Mouse (Mus musculus) regulatory T cell (primary cell): ENCODE results near the gene Ap3b1.
"Not testable (repeated sequence)": the region's sequence is repeated elsewhere in the genome, so short reads cannot be mapped to it uniquely, and the experiment has no call there.

Source experiments
- in situ Hi-C: fragments of 300-600 bp; cut with MboI, MseI; formaldehyde crosslinking; loops from one replicate; pipeline ENCODE4 v1.15.1; 2025; ENCODE audit warnings: high pct_unique_total_duplicates

Ap3b1 gene

DNA sequence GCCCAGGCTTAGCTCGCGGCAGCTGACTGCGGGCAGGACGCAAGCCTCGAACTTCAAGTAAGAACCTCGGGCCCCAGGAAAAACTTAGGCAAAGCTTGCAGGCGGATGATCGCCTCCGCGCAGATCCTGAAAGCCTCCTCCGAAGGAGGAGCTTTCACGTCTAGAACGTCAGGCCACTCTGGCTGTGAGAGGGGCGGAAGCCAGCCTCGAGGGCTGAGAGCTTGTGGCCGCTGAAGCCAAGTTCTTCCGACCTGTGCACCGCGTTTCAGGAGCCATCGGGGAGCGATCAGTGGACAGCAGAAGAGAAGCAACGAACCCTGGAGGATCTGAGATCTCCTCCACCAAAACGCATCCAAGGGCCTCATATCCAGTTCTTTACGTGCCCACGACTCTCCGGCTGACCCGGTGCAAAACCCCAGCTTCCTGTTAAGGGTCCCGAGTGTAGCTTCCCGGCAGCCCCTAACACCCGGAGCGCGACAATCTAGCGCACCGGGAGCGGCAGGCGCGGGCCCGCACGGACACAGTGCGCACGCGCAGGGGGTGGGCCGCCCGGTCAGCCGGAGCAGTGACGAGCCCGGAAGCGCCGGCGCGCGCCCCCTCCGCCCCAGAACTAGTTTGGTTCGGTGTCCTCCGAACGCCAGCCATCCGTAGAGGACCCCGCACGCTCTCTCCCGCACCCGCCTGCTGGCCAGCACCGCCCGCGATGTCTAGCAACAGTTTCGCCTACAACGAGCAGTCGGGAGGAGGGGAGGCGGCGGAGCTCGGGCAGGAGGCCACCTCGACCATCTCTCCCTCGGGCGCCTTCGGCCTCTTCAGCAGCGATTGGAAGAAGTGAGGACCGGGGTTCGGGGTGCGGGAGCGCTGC lies at the start of gene Ap3b1:
TSS of gene Ap3b1 (plus strand) at position 560 of the 865 bp plus-strand sequence.
- in situ Hi-C loops: no loop called here

DNA sequence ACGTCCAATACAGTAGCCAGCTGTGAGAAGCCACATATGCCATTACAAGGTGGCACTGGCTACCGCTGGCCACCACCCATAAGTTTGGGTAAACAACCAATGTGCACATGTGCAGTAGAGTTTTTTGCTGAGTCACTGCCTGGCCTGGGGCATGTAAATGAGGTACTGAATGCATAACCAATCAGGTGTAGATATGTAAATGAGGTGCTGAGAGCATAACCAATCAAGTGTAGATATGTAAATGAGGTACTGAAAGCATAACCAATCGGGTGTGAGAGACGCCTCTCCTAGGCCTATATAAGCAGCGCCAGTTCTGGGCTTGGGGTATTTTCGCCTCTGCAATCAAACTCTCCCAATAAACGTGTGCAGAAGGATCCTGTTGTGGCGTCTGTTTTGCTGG lies 45.9 kb upstream of the Ap3b1 start:
- in situ Hi-C loops: not testable (repeated sequence)

- in situ Hi-C loops: no loop called here
Observed at GRCm38 (mm10) chr13:94316975-94317511, 41.7 kb upstream of the Ap3b1 start.

- in situ Hi-C loops: no loop called here
Observed at GRCm38 (mm10) chr13:94321094-94321792, 37.5 kb upstream of the Ap3b1 start.

- in situ Hi-C loops: no loop called here
Observed at GRCm38 (mm10) chr13:94322475-94322874, 36.3 kb upstream of the Ap3b1 start.

- in situ Hi-C loops: no loop called here
Observed at GRCm38 (mm10) chr13:94328063-94328462, 30.7 kb upstream of the Ap3b1 start.

GRCm38 (mm10) chr13:94329005-94329404 lies 29.8 kb upstream of the Ap3b1 start:
- in situ Hi-C loops: not testable (repeated sequence)

DNA sequence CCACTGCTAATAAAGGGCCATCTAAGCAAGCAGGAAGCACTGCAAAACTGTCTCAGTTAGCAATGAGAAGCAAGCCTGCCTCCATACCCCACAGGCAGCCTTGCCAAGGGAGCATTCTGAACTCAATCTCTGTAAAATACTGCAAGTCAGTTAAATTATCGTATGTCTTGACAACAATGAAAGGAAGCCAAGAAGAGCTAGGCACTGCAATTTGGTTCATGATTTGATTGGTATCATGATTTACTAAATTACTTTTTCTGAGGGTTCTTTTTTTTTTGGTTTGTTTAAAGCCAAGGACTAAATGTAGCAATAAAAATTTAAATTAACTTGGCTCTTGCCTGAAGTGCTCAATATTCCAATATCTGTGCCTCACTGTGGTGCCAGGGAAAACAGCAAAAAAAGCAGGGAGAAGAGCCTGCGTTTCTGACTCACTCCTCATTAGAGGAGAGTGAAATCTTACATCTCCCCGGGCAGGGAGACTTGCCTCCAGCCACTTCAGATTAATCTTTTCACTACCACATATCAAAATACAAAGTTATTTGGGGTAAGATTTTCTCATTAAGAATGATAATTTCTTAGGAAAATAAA lies 28.3 kb upstream of the Ap3b1 start:
- in situ Hi-C loops: no loop called here

DNA sequence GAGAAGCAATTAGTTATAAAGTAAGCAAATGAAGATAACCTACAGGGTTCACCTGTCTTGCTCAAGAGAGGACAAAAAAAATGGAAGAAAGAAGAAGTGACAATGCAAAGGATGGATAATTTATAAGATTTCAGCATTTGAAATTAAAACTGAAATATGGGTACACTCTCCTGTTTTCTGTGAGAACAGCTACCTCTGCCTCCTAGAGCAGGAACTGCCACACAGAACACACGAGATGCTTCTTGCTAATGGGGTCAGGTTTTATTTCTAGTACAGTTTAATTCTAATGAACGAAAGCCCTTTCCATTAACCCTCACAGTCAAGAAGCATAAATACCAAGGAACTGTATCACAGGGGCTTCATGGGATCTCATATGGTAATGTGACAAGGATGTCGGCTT lies 20.4 kb upstream of the Ap3b1 start:
- in situ Hi-C loops: no loop called here

GRCm38 (mm10) chr13:94343192-94343591 lies 15.6 kb upstream of the Ap3b1 start:
- in situ Hi-C loops: no loop called here

DNA sequence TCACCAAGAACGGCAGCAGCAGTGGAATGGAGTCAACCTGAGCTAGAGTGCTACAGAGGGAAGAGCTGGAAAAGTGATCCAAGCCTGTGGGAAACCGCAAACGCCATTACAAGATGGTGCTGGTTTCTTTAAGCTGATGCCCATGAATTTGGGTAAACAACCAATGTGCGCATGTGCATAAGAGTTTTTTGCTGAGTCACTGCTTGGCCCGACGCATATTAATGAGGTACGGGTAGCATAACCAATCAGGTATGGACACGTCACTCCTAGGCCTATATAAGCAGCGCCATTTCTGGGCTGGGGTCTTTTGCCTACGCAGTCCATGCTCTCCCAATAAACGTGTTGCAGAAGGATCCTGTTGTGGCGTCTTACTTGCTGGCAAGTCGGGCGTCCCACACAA lies 14.2 kb upstream of the Ap3b1 start:
- in situ Hi-C loops: not testable (repeated sequence)

DNA sequence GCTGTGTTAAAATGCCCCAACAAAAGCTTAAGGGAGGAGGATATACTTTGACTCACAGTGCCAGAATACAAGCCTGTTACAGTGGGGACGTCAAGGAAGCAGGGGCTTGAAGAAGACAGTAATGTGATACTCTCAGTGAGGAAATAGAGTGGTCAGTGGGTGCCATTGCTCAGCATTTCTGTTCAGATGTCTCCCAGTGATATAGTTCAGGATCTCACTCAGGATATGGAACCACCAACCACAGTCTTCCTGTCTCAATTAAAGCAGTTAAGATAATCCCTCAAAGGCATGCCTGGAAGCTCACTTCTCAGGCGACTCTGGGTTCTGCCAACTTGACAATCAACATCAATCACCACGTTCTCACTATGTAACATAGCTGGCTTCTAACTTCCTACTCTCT lies 4.2 kb upstream of the Ap3b1 start:
- in situ Hi-C loops: no loop called here

DNA sequence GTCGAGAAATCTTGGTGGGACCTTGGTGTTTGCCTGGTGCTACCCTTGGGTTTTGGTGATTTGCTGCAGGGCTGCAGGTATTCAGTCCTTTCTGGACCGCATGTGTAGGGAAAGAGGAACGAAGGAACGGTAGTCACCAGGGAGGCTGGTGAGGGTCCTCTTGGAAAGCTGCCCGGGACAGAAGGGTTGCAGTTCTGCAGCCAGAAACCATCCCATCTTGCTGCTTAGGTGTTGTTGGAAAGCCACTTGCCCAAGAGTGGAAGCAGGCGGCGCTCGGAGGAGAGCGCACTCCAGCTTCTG lies 709 bp upstream of the Ap3b1 start:
- in situ Hi-C loops: no loop called here

DNA sequence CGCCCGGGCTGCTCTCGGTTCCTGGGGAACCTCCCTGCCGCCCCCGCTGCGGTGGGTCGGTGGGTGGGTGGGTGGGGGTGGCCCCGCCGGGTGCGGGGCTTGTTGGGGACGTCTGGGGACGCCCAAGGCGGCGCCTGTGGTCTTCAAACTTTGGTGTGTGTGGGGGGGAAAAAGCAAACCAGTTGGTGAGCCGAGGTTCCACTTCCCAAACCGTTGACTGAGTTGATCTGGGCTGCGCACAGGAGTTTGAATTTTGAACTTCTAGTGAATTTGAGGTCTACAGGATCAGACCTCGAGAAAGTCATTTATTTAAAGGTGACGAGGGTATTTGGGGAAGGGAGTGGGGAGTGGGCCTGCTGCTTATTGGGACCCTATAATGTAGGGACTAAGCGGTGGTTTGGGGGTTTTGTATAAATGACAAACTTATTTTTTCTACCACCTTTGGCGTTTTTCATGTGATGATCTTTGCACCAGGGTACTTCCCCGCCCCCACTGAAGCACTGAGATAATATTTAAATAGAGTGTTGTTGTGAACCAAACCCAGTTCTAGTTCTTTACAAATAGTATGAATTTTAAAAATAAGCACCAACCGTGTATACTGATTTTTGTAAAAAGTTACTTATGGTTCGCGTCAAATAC lies 641 bp downstream of the Ap3b1 start:
- in situ Hi-C loops: no loop called here

DNA sequence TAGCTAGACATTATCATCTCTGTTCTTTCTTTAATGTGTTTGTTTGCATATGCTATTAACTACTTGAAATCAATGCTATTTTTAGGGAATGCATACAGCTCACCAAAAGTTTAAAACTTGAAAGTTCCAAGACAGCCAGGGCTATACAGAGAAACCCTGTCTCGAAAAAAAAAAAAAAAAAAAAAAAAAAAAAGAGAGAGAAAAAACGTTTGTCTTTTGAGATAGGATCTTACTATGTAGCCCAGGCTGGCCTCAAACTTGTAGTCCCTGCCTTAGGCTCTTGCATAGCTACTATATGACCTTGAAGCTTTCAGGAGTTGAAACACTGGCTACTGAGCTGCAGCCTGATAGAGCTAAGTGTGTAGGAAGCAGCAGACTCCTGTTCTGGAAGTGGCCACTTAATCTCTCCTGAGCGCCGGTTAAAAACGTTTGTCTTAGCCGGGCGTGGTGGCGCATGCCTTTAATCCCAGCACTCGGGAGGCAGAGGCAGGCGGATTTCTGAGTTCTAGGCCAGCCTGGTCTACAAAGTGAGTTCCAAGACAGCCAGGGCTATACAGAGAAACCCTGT lies 2.3 kb downstream of the Ap3b1 start:
- in situ Hi-C loops: not testable (repeated sequence)

DNA sequence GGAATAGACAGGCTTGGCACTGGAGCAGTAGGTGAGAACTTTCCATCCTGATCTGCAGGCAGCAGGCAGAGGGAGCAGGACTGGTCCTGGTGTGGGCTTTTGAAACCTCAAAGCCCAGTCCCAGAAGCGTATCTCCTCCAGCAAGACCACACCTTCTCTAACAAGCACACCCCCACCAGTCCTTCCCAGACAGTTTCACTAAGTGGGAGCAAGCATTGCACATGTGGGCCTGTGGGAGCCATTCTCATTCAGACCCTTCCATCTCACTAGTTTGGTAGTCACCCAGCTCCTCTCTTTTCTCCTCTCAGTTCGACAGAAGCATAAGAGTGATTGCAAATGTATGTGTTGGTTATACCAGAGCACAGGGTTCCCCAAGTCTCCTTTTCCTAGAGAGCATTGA lies 5.6 kb downstream of the Ap3b1 start:
- in situ Hi-C loops: no loop called here

DNA sequence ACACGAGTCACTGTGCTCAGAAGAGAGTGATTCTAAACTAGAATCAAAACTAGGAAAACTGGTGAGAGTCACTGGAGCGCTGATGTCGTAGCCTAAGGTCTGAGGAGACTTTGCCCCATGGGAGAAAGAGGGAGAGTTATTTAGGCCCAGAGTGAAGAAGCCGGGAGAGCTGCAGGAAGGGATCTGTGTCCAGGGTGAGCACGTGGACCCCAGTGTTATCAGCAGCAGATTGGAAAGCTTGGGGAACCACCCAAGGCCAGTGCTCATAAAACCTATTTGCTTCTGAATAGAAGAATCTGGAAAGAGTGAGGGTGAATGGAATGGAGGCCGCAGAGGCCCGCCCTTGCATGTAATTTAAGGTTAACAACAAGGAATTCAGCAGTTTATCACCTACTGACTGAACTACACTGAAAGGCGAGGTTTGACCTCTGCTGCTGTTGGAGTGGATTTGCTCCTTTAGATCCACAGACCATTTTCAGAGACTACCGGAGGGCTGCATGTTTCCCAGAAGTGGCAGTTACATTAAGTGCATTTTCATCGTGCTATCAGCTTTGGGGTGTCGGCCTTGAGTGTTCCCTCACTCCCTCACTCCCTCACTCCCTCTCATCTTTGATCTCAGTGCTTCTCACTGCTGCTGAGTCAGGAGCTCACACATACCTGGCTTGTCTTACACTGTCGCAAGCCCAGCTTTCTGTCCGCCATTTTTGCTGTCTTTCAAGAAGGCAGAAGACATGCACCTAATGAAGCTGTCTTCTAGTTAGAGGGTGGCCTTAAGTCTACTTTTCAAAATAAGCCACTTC lies 6.5 kb downstream of the Ap3b1 start:
- in situ Hi-C loops: no loop called here

GRCm38 (mm10) chr13:94367869-94368268 lies 9.1 kb downstream of the Ap3b1 start:
- in situ Hi-C loops: no loop called here

DNA sequence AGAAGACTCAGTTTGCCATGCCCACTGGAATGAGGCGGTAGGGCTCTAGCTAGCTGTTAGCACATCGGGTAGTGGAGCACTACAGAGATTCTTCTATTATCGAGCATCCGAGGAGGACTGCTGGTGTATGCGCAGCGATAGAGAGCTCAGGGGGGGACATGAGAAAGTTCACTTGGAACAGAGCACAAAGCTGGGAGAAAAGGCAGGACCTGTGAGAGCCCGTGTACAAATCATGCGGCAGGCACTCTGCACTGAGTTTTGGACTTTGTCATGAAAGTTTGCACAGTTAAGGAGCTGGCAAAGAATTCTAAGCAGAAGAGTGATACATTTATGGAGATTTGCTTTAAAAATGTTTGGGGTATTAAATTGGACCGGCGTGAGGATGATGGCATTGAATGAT lies 11.8 kb downstream of the Ap3b1 start:
- in situ Hi-C loops: no loop called here

DNA sequence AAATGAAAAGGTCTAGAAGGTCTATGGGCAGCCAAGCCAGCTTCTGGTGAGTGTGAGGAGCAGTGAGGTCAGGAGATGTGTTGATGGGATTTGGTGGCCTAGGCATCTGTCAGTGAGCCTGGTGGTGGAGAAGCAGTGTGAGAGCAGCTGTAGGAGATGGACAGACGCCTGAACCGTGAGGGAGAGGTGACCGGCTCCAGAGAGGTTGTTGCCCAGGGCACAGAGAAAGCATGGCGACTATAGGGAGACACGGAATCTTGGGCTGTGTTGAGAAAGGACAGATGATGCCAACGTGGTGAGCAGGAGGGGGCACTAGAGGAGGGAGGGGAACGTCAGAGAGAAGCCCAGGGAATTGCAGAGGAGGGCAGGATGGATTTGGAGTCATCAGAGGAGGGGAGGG lies 13.3 kb downstream of the Ap3b1 start:
- in situ Hi-C loops: no loop called here

- in situ Hi-C loops: no loop called here
Observed at GRCm38 (mm10) chr13:94374131-94374530, 15.4 kb downstream of the Ap3b1 start.
